Mouse (Mus musculus) adrenal gland, postnatal 25 days (tissue): ENCODE measurements around the gene Podn. TPM values are rescaled to one million over a fixed set of nuclear protein-coding genes. Genes with fewer than 3 reads are reported as not detected.

Experiments used
- DNase-seq: peaks from one replicate; pipeline ENCODE4 v3.0.0; 2021; ENCODE audit warnings: mixed read lengths
- total RNA-seq: library from RNA; stranded (reverse); gene quantifications from 2 replicates; pipeline ENCODE4 v1.2.3, GENCODE M21; 2021

Gene Podn
- total RNA-seq, 1 experiment from 2014 or later, result 4.1 TPM

GRCm38 (mm10) chr4:108077224-108077955 is 18.9 kb downstream of the Podn start:
- no peak for DNase-seq

GRCm38 (mm10) chr4:108074204-108074823 is 21.9 kb downstream of the Podn start:
- DNase-seq, result no peak

DNA sequence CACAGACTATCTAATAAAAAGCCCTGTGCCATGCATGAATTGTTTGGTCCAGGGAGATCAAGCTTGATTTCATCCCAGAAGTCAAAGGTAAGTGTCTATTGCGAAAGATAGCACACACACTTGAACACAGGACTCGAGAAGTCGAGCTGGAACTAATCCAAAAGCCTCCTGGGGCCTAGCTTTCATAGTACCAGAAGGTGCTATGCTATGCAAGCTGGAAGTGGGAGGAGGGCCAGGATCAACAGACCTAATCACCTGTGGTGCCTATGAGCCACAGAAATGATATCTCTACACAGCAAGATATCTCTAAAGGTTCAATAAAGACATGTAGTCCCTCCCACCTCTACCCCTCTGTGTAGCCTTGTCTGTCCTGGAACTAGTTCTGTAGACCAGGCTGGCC is 24.2 kb downstream of the Podn start:
- no peak for DNase-seq

DNA sequence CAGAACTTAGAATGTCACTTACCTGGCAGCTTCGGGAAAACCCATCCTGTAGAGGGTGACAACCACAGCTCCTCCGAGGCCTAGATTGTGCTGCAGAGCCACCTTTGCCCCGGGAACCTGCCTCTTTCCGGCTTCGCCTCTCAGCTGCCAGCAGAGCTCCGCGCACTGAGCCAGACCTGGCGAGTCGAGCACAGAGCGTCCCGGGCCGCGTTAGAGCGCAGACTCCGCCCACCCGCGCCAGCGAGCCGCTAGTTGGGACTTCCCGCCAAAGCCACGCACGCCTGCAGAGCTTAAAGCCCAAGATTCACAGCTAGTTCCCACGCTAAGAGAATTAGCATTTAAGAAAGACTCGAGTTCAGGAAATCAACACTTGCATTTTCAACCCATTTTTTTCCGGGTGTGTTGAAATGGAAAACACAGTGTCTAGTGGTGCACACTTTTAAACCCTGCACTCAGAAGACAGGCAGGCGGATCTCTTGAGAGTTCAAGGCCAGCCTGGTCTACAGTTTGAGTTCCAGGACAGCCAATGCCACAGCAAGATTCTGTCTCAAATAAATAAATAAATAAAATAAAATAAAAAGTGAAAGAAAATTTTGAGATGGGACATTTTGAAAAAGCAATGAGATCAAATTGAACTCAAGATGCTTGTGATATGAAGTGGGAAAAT is 24.9 kb downstream of the Podn start:
- peak; percentile 97 for DNase-seq

GRCm38 (mm10) chr4:108070723-108071122 is 25.5 kb downstream of the Podn start:
- no peak for DNase-seq

- no peak for DNase-seq
Measured at GRCm38 (mm10) chr4:108070286-108070685, 26.0 kb downstream of the Podn start.

- DNase-seq, result no peak
Measured at GRCm38 (mm10) chr4:108068081-108068480, 28.2 kb downstream of the Podn start.

- no peak for DNase-seq
Measured at GRCm38 (mm10) chr4:108067261-108067660, 29.0 kb downstream of the Podn start.

DNA sequence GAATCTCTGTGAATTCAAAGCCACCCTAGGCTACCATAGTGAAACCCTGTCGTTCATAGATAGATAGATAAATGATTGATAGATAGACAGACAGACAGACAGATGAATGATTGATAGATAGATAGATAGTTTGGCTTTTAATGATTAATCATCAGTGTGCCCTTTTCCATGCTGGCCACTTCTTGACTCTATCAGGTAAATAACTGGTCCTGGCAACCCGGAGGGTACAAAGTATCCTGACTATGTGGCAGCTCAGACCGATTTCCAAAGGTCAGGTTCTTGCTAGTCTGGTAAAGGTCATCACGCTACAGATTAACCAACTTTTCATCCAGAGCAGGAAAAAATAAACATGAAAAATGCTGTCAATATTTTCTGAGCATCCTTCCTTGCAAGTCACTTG is 29.7 kb downstream of the Podn start:
- no peak for DNase-seq

- no peak for DNase-seq
Measured at GRCm38 (mm10) chr4:108065176-108065844, 30.9 kb downstream of the Podn start.

DNA sequence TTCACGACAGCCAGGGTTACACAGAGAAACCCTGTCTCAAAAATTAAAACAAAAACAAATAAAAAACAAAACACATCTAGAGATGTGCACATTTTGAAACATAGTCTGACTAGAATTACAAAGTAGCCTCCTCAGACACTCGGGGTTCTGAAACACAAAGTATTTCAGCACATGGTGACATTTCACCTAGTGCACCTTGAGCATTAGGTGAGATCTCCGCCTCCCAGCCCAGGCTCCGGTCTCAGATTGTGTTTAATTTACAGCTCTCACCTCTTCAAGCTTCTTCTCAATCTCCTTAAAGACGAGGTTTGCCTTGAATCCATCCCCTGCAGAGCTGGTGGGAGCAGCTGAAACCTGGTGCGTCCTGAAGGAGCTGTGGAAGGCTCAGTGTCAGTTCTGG is 32.6 kb downstream of the Podn start:
- no peak for DNase-seq

DNA sequence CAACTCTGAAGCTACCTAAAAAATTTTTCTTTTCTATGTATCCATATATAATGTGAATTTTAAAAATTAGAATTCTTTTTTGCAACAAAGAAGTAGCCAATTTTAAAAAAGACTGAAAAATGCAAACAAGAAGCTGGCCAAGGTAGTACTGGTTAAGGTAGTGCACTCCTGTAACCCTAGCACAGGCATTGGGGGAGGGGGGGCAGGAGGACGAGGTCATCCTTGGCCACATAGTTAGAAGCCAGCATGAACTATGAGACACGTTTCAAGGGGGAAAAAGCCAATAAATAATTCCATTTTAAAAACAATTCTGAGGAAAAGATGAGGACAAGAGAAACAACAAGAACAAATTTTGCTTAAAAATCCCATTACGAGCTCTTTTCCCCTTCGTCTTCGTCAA is 33.7 kb downstream of the Podn start:
- DNase-seq, result no peak

DNA sequence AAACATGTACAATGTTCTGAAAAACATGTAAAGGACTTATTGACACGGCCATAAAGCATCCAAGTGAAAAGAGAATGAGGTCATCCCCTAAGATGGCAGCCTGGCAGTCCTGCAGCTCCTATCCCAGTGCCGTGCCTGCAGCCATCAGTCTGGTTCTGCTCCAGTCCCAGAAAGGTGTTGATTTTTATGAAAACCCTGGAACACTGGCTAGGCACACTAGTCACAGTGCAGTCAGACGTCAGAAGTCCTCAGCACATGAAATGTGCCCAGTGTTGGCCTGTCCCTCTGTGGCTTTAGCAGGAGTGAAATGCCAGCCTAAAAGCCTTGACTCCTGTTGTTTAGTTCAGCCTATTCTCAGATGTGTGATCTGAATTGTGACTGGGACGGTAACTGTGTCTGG is 35.5 kb downstream of the Podn start:
- DNase-seq, result no peak

GRCm38 (mm10) chr4:108059601-108060379 is 36.5 kb downstream of the Podn start:
- DNase-seq, result no peak

- peak; percentile 41 for DNase-seq
Measured at GRCm38 (mm10) chr4:108058166-108058565, 38.1 kb downstream of the Podn start.

DNA sequence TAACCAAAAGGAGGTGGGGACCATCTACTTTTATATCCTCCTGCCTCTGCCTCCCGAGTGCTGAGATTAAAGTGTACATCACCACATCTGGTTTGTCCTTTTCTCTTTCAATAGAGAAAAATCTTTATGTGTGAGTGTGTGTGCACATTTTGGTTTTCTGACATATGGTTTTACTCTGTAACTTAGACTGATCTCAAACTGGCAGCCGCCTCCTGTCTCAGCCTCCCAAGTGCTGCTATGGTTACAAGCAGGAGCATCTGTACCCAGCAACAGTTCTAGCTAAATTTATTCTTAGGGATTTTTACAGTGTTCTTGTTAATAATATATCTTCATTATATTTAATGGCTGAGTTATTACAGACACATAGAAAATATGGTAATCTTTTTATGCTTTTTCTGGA is 39.0 kb downstream of the Podn start:
- no peak for DNase-seq

GRCm38 (mm10) chr4:108055873-108056272 is 40.4 kb downstream of the Podn start:
- DNase-seq, result no peak

- no peak for DNase-seq
Measured at GRCm38 (mm10) chr4:108052673-108053072, 43.6 kb downstream of the Podn start.

DNA sequence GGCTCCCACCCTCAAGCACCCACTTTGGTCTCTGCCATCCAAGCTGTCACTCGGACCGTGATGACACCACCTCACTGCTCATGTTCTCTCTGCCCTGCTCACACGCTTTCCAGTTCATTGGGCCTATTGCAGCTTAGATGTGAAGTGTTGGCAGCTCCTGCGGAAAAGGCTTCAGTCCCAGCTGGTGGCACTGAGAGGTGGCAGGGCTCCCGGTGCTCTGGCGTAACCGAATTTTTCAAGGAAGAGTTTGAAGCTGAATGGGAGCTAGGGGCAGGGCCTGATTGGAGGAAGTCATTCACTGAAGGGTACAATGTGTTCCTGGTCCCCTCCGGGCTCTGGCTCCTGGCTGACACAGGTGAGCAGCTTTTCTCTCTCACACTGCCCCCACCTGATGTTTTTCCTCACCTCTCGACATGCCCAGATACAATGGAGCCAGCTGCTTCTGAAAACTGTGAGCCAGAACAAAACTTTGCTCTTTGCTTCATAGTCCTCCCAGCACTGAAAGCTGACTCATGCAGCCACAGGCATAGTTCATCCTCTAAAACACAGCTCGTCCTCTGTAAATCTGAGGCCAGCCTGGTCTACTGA is 44.5 kb downstream of the Podn start:
- no peak for DNase-seq

GRCm38 (mm10) chr4:108046136-108046535 is 50.1 kb downstream of the Podn start:
- no peak for DNase-seq
